8 mouse cellular contexts compared by ENCODE assay signal in genomic region chr6:49218275-49218802, GRCm38 (mm10). TPM values are rescaled to one million over a fixed set of nuclear protein-coding genes. Genes with fewer than 3 reads are reported as not detected.
DNase-seq lines count a peak whose midpoint lies in the region; ATAC-seq and TF ChIP-seq lines count a peak whose summit lies in the region.

No protein-coding gene starts in this region.

- no peaks in the 10 kb centered on the region for H3K27me3 ChIP-seq in heart, embryonic 10.5 days (ENCODE audit: insufficient read depth, poor library complexity, severe bottlenecking)
- H3K27me3 ChIP-seq in ES-Bruce4 (ENCODE audit: control insufficient read depth, insufficient read depth, low read length, poor library complexity, severe bottlenecking), result peaks cover 3% of the 10 kb centered on the region; the same call in 1 of the 2 replicates
- H3K27me3 ChIP-seq in forebrain, embryonic 11.5 days (ENCODE audit: control insufficient read depth, insufficient read depth, low read length), result no peaks in the 10 kb centered on the region
- H3K27me3 ChIP-seq in limb, embryonic 13.5 days, result no peaks in the 10 kb centered on the region
- H3K27me3 ChIP-seq in stomach, embryonic 14.5 days (ENCODE audit: control insufficient read depth, insufficient read depth, low read length), result no peaks in the 10 kb centered on the region

- WGBS in heart, embryonic 10.5 days, result under 1% methylated on average over 31 of the region's 31 CpGs
- under 1% methylated on average over 31 of the region's 31 CpGs for WGBS in forebrain, embryonic 11.5 days
- under 1% methylated on average over 31 of the region's 31 CpGs for WGBS in limb, embryonic 13.5 days
- under 1% methylated on average over 31 of the region's 31 CpGs for WGBS in stomach, embryonic 14.5 days

- peak overlapping the region; percentile 87 for H3K9ac ChIP-seq in ES-Bruce4 (ENCODE audit: low read depth, poor library complexity, severe bottlenecking)
- H3K9ac ChIP-seq in forebrain, embryonic 11.5 days (ENCODE audit: low read length), result peak overlapping the region; percentile 71
- H3K9ac ChIP-seq in limb, embryonic 13.5 days, result peak overlapping the region; percentile 59
- H3K9ac ChIP-seq in stomach, embryonic 14.5 days (replicated peaks; ENCODE audit: low read depth, low read length), result peak overlapping the region; percentile 11; the same call in 1 of the 2 replicates

- H3K4me2 ChIP-seq in forebrain, embryonic 11.5 days (ENCODE audit: low read depth, low read length, severe bottlenecking), result peak overlapping the region; percentile 74
- H3K4me2 ChIP-seq in limb, embryonic 13.5 days (replicated peaks), result peak overlapping the region; percentile 73
- peak overlapping the region; percentile 61 for H3K4me2 ChIP-seq in stomach, embryonic 14.5 days (replicated peaks; ENCODE audit: low read depth, low read length)

- ATAC-seq in forebrain, embryonic 11.5 days (replicated peaks; ENCODE audit: low FRiP score), result no peak
- no peak for ATAC-seq in limb, embryonic 13.5 days (ENCODE audit: low FRiP score, low read depth)
- ATAC-seq in stomach, embryonic 14.5 days (ENCODE audit: insufficient number of reproducible peaks, insufficient read depth, low FRiP score, low read depth), result no peak

- H3K36me3 ChIP-seq in heart, embryonic 10.5 days, result no peaks in the 10 kb centered on the region
- H3K36me3 ChIP-seq in ES-Bruce4 (ENCODE audit: control insufficient read depth, insufficient read depth, low read length, poor library complexity, severe bottlenecking), result no peaks in the 10 kb centered on the region
- H3K36me3 ChIP-seq in forebrain, embryonic 11.5 days (ENCODE audit: control insufficient read depth, insufficient read depth, low read length), result no peaks in the 10 kb centered on the region
- H3K36me3 ChIP-seq in limb, embryonic 13.5 days, result no peaks in the 10 kb centered on the region
- H3K36me3 ChIP-seq in stomach, embryonic 14.5 days (ENCODE audit: control insufficient read depth, insufficient read depth, low read length), result no peaks in the 10 kb centered on the region

- H3K4me3 ChIP-seq in heart, embryonic 10.5 days, result peak overlapping the region; percentile 99
- peak overlapping the region; percentile 58 for H3K4me3 ChIP-seq in ES-Bruce4 (ENCODE audit: low read depth, low read length)
- peak overlapping the region; percentile 57 for H3K4me3 ChIP-seq in forebrain, embryonic 11.5 days (ENCODE audit: low read depth, low read length)
- peak overlapping the region; percentile 67 for H3K4me3 ChIP-seq in limb, embryonic 13.5 days
- H3K4me3 ChIP-seq in stomach, embryonic 14.5 days (ENCODE audit: low read depth, low read length), result peak overlapping the region; percentile 57

- H3K4me1 ChIP-seq in heart, embryonic 10.5 days, result peaks cover 14% of the 10 kb centered on the region; the same call in 1 of the 2 replicates
- H3K4me1 ChIP-seq in ES-Bruce4 (ENCODE audit: control insufficient read depth, insufficient read depth, low read length), result no peaks in the 10 kb centered on the region
- H3K4me1 ChIP-seq in forebrain, embryonic 11.5 days (replicated peaks; ENCODE audit: control insufficient read depth, insufficient read depth, low read length), result peaks cover 6% of the 10 kb centered on the region
- H3K4me1 ChIP-seq in limb, embryonic 13.5 days, result peaks cover 8% of the 10 kb centered on the region
- 0 out of 2 replicates have a peak, but pooled peaks cover 5% of the 10 kb centered on the region for H3K4me1 ChIP-seq in stomach, embryonic 14.5 days (ENCODE audit: control insufficient read depth, insufficient read depth, low read length)

- no peak for TF ChIP-seq CTCF in ES-Bruce4 (IDR thresholded peaks at IDR 0.05; ENCODE audit: low read depth, low read length)

- H3K27ac ChIP-seq in heart, embryonic 10.5 days, result peak overlapping the region; percentile 99
- H3K27ac ChIP-seq in ES-Bruce4 (ENCODE audit: insufficient read depth, low read length), result no peak overlapping the region
- H3K27ac ChIP-seq in forebrain, embryonic 11.5 days (ENCODE audit: low read depth, low read length), result peak overlapping the region; percentile 8; the same call in 1 of the 2 replicates
- no peak overlapping the region for H3K27ac ChIP-seq in limb, embryonic 13.5 days
- no peak overlapping the region for H3K27ac ChIP-seq in stomach, embryonic 14.5 days (ENCODE audit: low read length)

- TF ChIP-seq POLR2A in ES-Bruce4 (IDR thresholded peaks at IDR 0.05; ENCODE audit: insufficient read depth, low read length), result no peak

- no peak for TF ChIP-seq EP300 in ES-Bruce4 (IDR thresholded peaks at IDR 0.05; ENCODE audit: insufficient read depth, low read depth, low read length)

- no peak for DNase-seq in heart, embryonic 10.5 days (ENCODE audit: low spot score)
- DNase-seq in heart, postnatal 25 days (ENCODE audit: low spot score), result no peak
- no peak for DNase-seq in forebrain, embryonic 11.5 days (ENCODE audit: low spot score)
- no peak for DNase-seq in B cell, adult 2 months
- no peak for DNase-seq in thymus, postnatal 36 days

- intact Hi-C loops in heart, postnatal 25 days (cut with DNase I), result loop anchor here (2.0 kb wide), 1 partner anchor 1960 kb away; no protein-coding TSS in a partner anchor

- no peaks in the 10 kb centered on the region for H3K9me3 ChIP-seq in heart, embryonic 10.5 days
- no peaks in the 10 kb centered on the region; the same call in 1 of the 2 replicates for H3K9me3 ChIP-seq in ES-Bruce4 (replicated peaks; ENCODE audit: control insufficient read depth, insufficient read depth, low read length, poor library complexity, severe bottlenecking)
- no peaks in the 10 kb centered on the region for H3K9me3 ChIP-seq in forebrain, embryonic 11.5 days (ENCODE audit: control insufficient read depth, low read length)
- H3K9me3 ChIP-seq in limb, embryonic 13.5 days, result no peaks in the 10 kb centered on the region
- H3K9me3 ChIP-seq in stomach, embryonic 14.5 days (ENCODE audit: control insufficient read depth, low read depth, low read length), result no peaks in the 10 kb centered on the region

RNA-seq across cellular contexts. Expression of gene Igf2bp3, which starts 3.6 kb away (rescaled TPM):
- 80.6 and 96.1 TPM in 2 replicates for polyA plus RNA-seq in heart, embryonic 10.5 days (2016; fragmentation: Nextera tagmentation; extraction: Ambion mirVana)
- total RNA-seq in heart, postnatal 25 days (2021), result under 1 TPM; 0.34 to 0.36 TPM
- polyA plus RNA-seq in ES-Bruce4 (2011; ENCODE audit: insufficient read depth, insufficient read length, low read depth, missing spikeins), result 78.2 and 85.8 TPM in 2 replicates
- 121 and 132 TPM in 2 replicates for polyA plus RNA-seq in forebrain, embryonic 11.5 days (2014; fragmentation: Nextera tagmentation; extraction: Ambion mirVana)
- 79.9 and 81.4 TPM in 2 replicates for polyA plus RNA-seq in limb, embryonic 13.5 days (2015; fragmentation: Nextera tagmentation; extraction: Ambion mirVana)
- 85.5 and 86.8 TPM in 2 replicates for polyA plus RNA-seq in stomach, embryonic 14.5 days (2014; fragmentation: Nextera tagmentation; extraction: Ambion mirVana)

RNA-seq across cellular contexts. Expression of gene Tra2a, which starts 45.5 kb away (rescaled TPM):
- polyA plus RNA-seq in heart, embryonic 10.5 days (2016; fragmentation: Nextera tagmentation; extraction: Ambion mirVana), result 63.9 and 87.2 TPM in 2 replicates
- total RNA-seq in heart, postnatal 25 days (2021), result 10 to 100 TPM; 24.8 to 34.4 TPM
- 312 and 328 TPM in 2 replicates for polyA plus RNA-seq in ES-Bruce4 (2011; ENCODE audit: insufficient read depth, insufficient read length, low read depth, missing spikeins)
- 64.4 and 68.5 TPM in 2 replicates for polyA plus RNA-seq in forebrain, embryonic 11.5 days (2014; fragmentation: Nextera tagmentation; extraction: Ambion mirVana)
- polyA plus RNA-seq in limb, embryonic 13.5 days (2015; fragmentation: Nextera tagmentation; extraction: Ambion mirVana), result 131 and 132 TPM in 2 replicates
- polyA plus RNA-seq in stomach, embryonic 14.5 days (2014; fragmentation: Nextera tagmentation; extraction: Ambion mirVana), result 61.2 and 65.1 TPM in 2 replicates

Comparison
In these comparisons a context has a peak if more than half of its experiments do, and no peak if none do; other contexts are left out.
1. H3K27ac ChIP-seq: peak in heart, embryonic 10.5 days (single experiment) and forebrain, embryonic 11.5 days (single experiment); none in ES-Bruce4 (single experiment), limb, embryonic 13.5 days (single experiment) and stomach, embryonic 14.5 days (single experiment).
2. H3K9ac ChIP-seq: peak in every context shown above with its lines; median percentile 87 in ES-Bruce4; 71 in forebrain, embryonic 11.5 days; 59 in limb, embryonic 13.5 days; 11 in stomach, embryonic 14.5 days.
3. Peak in every context shown above with its lines, with median percentiles within 50 percentile points of each other: H3K4me3 ChIP-seq and H3K4me2 ChIP-seq.